Mouse (Mus musculus) liver, adult 2 months (tissue): ENCODE measurements around the gene Ccdc163. TPM values are rescaled to one million over a fixed set of nuclear protein-coding genes. Genes with fewer than 3 reads are reported as not detected.
A peak's percentile ranks its signal among the peaks of the same experiment; 100 is the strongest.

ENCODE experiments used
- DNase-seq: peaks from one replicate; pipeline ENCODE4 v3.0.0-alpha.2; 2011; ENCODE audit warnings: low read depth, low spot score; ENCODE audit errors: extremely low read depth
- H3K27ac ChIP-seq: fragments of 200-500 bp; replicated peaks from 2 replicates; pipeline ENCODE4 v1.5.1; 2012; ENCODE audit warnings: low read depth, mild to moderate bottlenecking, control low read depth, inconsistent platforms, low read length; ENCODE audit not compliant: insufficient read depth
- H3K27me3 ChIP-seq: fragments of 200-500 bp; 2 replicates; pipeline ENCODE4 v1.6.1; 2012; ENCODE audit warnings: mild to moderate bottlenecking, moderate library complexity, low read length, inconsistent platforms; ENCODE audit not compliant: control insufficient read depth, insufficient read depth
- H3K36me3 ChIP-seq: fragments of 200-500 bp; 2 replicates; pipeline ENCODE4 v1.6.1; 2012; ENCODE audit warnings: low read length, inconsistent platforms; ENCODE audit not compliant: control insufficient read depth, insufficient read depth
- H3K4me1 ChIP-seq: fragments of 200-500 bp; 2 replicates; pipeline ENCODE4 v1.6.1; 2011; ENCODE audit warnings: low read length; ENCODE audit not compliant: control insufficient read depth, insufficient read depth
- H3K4me3 ChIP-seq: fragments of 200-500 bp; 2 replicates; pipeline ENCODE4 v1.5.1; 2011; ENCODE audit warnings: low read depth, mild to moderate bottlenecking, control low read depth, low read length, moderate library complexity; ENCODE audit not compliant: insufficient read depth
- H3K79me2 ChIP-seq: fragments of 200-500 bp; 2 replicates; pipeline ENCODE4 v1.6.1; 2012; ENCODE audit warnings: inconsistent platforms, mild to moderate bottlenecking, low read length, moderate library complexity; ENCODE audit not compliant: control insufficient read depth, insufficient read depth
- H3K9ac ChIP-seq: fragments of 200-500 bp; 2 replicates; pipeline ENCODE4 v1.6.1; 2012; ENCODE audit warnings: low read depth, mild to moderate bottlenecking, control low read depth, inconsistent platforms, low read length
- CTCF ChIP-seq: fragments of 200-500 bp; IDR thresholded peaks from 2 replicates; pipeline ENCODE4 v1.5.1; 2011; ENCODE audit warnings: low read depth, low read length, control low read depth
- POLR2A ChIP-seq: fragments of 200-500 bp; IDR thresholded peaks from 2 replicates; pipeline ENCODE4 v1.6.1; 2011; ENCODE audit warnings: low read length, control low read depth; ENCODE audit not compliant: insufficient read depth; ENCODE audit errors: extremely low read depth
- WGBS: fragments of 180-500 bp; shearing (Covaris S2); methylation state at CpG from one replicate; pipeline ENCODE4 v1.1.7; 2018; 5-methylcytosine and 5-hydroxymethylcytosine counted together
- polyA plus RNA-seq: library from polyadenylated mRNA; depleted of rRNA; stranded (reverse); fragments of >200 nt; gene quantifications from 2 replicates; pipeline ENCODE4 v1.2.3, GENCODE M21; 2012
- total RNA-seq: library from RNA; depleted of rRNA; stranded (reverse); fragments of >200 nt; gene quantifications from 2 replicates; pipeline ENCODE4 v1.2.3, GENCODE M21; 2014

The Ccdc163 gene
- total and polyA plus RNA-seq, 2 experiments = 2.7 to 13.1 TPM

GRCm38 (mm10) chr4:116780541-116780940 is 72.2 kb downstream of the Ccdc163 start:
- Histone ChIP-seq H3K36me3 (no peaks in the 10 kb centered on the region; the same call in 1 of the 2 replicates), H3K27ac (no peak overlapping the region), H3K9ac (no peak overlapping the region), H3K79me2 (peaks cover 4% of the 10 kb centered on the region; the same call in 1 of the 2 replicates), H3K4me1 (no peaks in the 10 kb centered on the region), H3K4me3 (no peak overlapping the region), H3K27me3 (no peaks in the 10 kb centered on the region)
- no peak for DNase-seq
- TF ChIP-seq POLR2A (no peak), CTCF (no peak)
- 85% methylated on average over 2 of the region's 2 CpGs for WGBS

DNA sequence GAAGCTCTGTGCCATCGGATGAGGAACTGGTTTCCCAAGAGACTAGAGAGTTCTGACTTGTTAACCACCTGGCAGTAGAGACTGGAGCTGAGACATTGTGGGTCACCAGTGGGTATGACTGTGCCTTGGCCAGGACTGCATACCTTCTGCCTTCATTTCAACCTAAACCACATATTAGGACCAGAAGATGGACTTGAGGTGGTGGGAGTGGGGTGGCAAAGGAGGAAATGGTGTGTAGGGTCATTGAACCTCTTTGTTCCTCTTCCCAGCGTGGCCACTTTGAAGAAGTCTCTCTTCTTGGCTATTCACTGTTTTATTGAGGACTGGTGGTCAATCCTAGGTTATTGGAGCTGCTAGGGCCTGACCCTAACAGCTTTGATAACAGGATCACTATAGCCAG is 73.1 kb downstream of the Ccdc163 start:
- H3K9ac ChIP-seq = no peak overlapping the region
- 71% methylated on average over 2 of the region's 2 CpGs for WGBS
- peaks cover 4% of the 10 kb centered on the region; the same call in 1 of the 2 replicates for H3K79me2 ChIP-seq
- H3K27ac ChIP-seq = no peak overlapping the region
- no peaks in the 10 kb centered on the region for H3K36me3 ChIP-seq
- no peak for TF ChIP-seq POLR2A
- no peak for TF ChIP-seq CTCF
- H3K4me3 ChIP-seq = no peak overlapping the region
- no peak for DNase-seq
- no peaks in the 10 kb centered on the region for H3K4me1 ChIP-seq
- H3K27me3 ChIP-seq = no peaks in the 10 kb centered on the region

- H3K4me1 ChIP-seq = no peaks in the 10 kb centered on the region
- H3K27me3 ChIP-seq = no peaks in the 10 kb centered on the region
- H3K4me3 ChIP-seq = no peak overlapping the region
- no peak overlapping the region for H3K9ac ChIP-seq
- no peak overlapping the region for H3K27ac ChIP-seq
- no peak for DNase-seq
- no peaks in the 10 kb centered on the region for H3K36me3 ChIP-seq
- 75% methylated on average over 8 of the region's 8 CpGs for WGBS
- H3K79me2 ChIP-seq = peaks cover 4% of the 10 kb centered on the region; the same call in 1 of the 2 replicates
- TF ChIP-seq CTCF (no peak), POLR2A (no peak)
These were observed 73.9 kb downstream of the Ccdc163 start for GRCm38 (mm10) chr4:116782171-116782570.

GRCm38 (mm10) chr4:116786587-116786986 is 78.3 kb downstream of the Ccdc163 start:
- Histone ChIP-seq H3K4me3 (no peak overlapping the region), H3K9ac (no peak overlapping the region), H3K27me3 (no peaks in the 10 kb centered on the region), H3K36me3 (no peaks in the 10 kb centered on the region), H3K4me1 (no peaks in the 10 kb centered on the region; the same call in 1 of the 2 replicates), H3K27ac (no peak overlapping the region), H3K79me2 (no peaks in the 10 kb centered on the region; the same call in 1 of the 2 replicates)
- no peak for DNase-seq
- no peak for TF ChIP-seq POLR2A
- TF ChIP-seq CTCF = peak; percentile 40
- 97% methylated on average over 1 of the region's 1 CpGs for WGBS

DNA sequence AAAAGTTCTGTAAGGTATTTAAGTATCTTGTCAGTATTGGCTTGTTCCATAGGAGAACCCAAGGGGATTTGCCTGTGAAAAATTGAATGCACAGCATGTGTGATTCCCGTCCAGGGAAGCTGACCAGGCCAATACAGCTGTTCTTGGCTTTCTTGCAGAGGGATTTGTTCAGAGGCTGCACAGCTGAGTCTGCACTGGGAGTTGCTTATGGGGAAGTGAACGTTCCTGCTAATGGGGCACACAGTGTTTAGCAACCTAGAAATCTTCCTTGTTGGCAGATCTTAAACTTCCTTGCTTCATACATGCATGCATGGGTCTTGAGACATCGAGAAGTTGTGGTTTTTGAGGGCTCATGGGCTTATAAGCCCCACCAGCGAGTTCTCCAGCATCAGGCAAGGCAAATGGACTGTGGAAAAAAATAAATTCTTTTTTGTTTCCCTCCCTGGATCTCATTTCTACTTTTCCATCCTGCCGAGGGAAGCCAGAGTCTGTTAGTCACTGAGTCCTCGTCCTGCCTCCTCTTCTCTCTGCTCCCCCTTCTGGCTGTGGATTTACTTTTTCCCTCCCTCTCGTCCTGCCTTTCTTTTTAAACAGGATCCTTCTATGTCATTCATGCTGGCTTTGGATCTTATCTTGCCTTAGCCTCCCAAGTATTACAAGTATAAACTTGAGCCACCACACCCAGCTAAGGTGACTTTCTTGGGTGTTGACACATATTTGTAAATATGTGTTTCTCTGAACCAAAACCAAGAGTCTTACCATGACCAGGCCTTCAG is 79.9 kb downstream of the Ccdc163 start:
- H3K36me3 ChIP-seq = no peaks in the 10 kb centered on the region
- H3K4me3 ChIP-seq = no peak overlapping the region
- no peaks in the 10 kb centered on the region; the same call in 1 of the 2 replicates for H3K4me1 ChIP-seq
- H3K79me2 ChIP-seq = no peaks in the 10 kb centered on the region
- WGBS = 71% methylated on average over 7 of the region's 7 CpGs
- DNase-seq = peak; percentile 24
- TF ChIP-seq CTCF = no peak
- no peak for TF ChIP-seq POLR2A
- no peaks in the 10 kb centered on the region for H3K27me3 ChIP-seq
- no peak overlapping the region for H3K27ac ChIP-seq
- no peak overlapping the region for H3K9ac ChIP-seq

DNA sequence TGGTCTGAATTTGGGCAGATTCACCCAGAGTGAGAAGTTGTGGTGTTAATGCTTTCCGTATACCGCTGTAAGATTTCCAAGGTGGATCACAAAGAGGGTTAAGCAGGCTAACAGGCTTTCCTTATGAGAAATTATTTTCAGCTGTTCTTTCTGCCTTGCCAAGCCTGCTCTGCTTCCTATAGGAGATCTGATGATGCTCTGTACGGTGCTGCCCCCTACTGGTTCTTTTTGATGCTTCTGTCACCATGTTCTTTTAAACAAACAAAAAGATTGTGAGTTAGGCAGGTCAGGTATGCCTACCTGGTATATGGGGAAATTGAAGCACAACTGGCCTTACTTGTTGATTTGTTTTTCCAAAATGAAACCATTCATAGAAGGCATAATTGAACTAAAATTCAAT is 80.6 kb downstream of the Ccdc163 start:
- H3K27ac ChIP-seq = no peak overlapping the region
- no peaks in the 10 kb centered on the region for H3K79me2 ChIP-seq
- H3K36me3 ChIP-seq = 0 out of 2 replicates have a peak, but pooled peaks cover 3% of the 10 kb centered on the region
- H3K4me3 ChIP-seq = no peak overlapping the region
- no peak overlapping the region for H3K9ac ChIP-seq
- no peaks in the 10 kb centered on the region for H3K27me3 ChIP-seq
- H3K4me1 ChIP-seq = no peaks in the 10 kb centered on the region; the same call in 1 of the 2 replicates
- 30% methylated on average over 3 of the region's 3 CpGs for WGBS
- TF ChIP-seq CTCF = peak; percentile 42; the same call in 1 of the 2 replicates
- TF ChIP-seq POLR2A = no peak
- DNase-seq = peak; percentile 60
